Mouse (Mus musculus): ENCODE results near the gene Mat2a.

Mat2a gene

DNA sequence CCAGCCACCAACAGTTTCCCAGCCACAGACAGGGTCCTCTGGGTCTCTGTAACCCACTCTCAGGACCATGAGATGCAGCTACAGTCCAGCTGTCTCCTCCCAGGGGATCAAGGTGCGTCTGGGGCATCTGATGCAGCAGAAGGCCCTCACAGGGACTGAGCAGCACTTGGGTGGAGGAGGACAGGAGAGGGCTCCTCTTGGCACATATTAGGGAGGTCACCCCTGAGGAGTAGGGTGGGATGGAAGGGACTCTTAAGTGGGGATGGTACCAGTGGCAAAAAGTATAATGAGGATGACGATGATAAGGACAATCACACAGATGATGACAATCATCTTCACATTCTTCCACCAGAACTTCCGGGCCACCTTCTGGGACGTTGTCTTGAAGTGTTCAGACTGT, 54.1 kb downstream of the Mat2a start:
- no peak for DNase-seq (ENCODE audit: extremely low read depth, insufficient read length, low spot score)

DNA sequence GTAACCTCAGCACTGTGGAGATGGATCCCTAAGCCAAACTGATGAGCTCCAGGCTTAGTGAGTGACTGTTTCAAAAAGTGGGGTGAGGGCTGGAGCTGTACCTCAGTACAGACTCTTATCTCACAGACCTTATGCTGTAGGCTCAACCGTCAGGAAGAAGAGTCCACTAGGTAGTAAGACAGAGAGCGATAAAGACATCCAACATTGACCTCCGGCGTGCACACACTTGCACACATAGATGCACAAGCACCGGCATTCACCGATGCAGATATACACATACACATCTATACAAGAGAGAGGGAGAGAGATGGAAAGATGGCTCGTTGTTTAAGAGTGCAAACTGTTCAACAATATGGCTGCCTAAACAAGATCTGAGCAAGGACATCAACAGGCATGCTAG, 55.4 kb downstream of the Mat2a start:
- DNase-seq (ENCODE audit: extremely low read depth, insufficient read length, low spot score): no peak

DNA sequence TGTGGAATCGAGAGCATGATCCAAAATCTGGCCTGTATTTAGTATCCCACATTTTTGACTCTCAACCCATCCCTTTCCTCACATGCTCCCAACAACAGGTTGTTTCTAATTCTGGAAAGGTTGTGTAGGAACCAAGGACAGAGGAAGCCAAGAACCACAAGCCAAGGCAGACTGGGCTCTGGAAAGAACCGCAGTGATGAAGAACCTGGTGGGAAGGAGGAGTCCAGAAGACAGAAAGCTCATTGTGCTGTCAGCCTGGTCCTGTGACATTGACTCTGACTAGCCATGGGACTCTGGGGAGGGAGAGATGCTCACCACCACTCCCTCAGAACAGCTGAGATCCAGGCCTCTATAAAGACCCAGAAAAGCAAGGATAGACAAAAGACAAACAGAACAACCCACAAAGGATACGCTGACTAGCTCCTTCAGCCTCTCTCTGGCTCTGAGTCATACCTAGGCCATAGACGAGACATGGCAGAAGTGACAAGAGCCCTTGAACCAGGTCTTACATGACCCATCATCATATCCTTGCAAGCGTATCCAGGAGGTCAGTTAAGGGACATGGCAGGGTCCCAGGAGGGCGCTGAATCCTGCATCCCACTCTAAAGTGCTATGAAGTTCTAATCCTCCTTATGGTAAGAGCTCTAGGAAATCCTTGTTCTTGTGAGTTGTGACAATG, 56.1 kb downstream of the Mat2a start:
- DNase-seq (ENCODE audit: extremely low read depth, insufficient read length, low spot score): peak; percentile 33

Data from 3134 (cell line).